Mouse (Mus musculus) kidney, adult 2 months (tissue): ENCODE results near the gene Crlf1. TPM values are rescaled to one million over a fixed set of nuclear protein-coding genes. Genes with fewer than 3 reads are reported as not detected.

Experiments
- DNase-seq: peaks from one replicate; pipeline ENCODE4 v3.0.0; 2021
- H3K27ac ChIP-seq: fragments of 200-500 bp; 2 replicates; pipeline ENCODE4 v1.5.1; 2012; ENCODE audit warnings: low read depth, low read length, control low read depth, inconsistent platforms; ENCODE audit not compliant: insufficient read depth
- H3K27me3 ChIP-seq: fragments of 200-500 bp; replicated peaks from 2 replicates; pipeline ENCODE4 v1.6.1; 2012; ENCODE audit warnings: mild to moderate bottlenecking, moderate library complexity, low read length, inconsistent platforms; ENCODE audit not compliant: control insufficient read depth, insufficient read depth
- H3K36me3 ChIP-seq: fragments of 200-500 bp; 2 replicates; pipeline ENCODE4 v1.6.1; 2012; ENCODE audit warnings: mild to moderate bottlenecking, moderate library complexity, low read length, inconsistent platforms; ENCODE audit not compliant: control insufficient read depth, insufficient read depth
- H3K4me1 ChIP-seq: fragments of 200-500 bp; 2 replicates; pipeline ENCODE4 v1.6.1; 2011; ENCODE audit warnings: low read length; ENCODE audit not compliant: control insufficient read depth, insufficient read depth
- H3K4me3 ChIP-seq: fragments of 200-500 bp; 2 replicates; pipeline ENCODE4 v1.5.1; 2011; ENCODE audit warnings: mild to moderate bottlenecking, low read depth, low read length, control low read depth; ENCODE audit not compliant: insufficient read depth
- CTCF ChIP-seq: fragments of 200-500 bp; conservative IDR thresholded peaks from 2 replicates; pipeline ENCODE4 v1.5.1; 2011; ENCODE audit warnings: low read depth, mild to moderate bottlenecking, control low read depth, low read length, moderate library complexity, mixed read lengths; ENCODE audit not compliant: insufficient read depth, insufficient read length
- POLR2A ChIP-seq: fragments of 200-500 bp; IDR thresholded peaks from one replicate; pipeline ENCODE4 v1.6.1; 2011; ENCODE audit warnings: low read depth, low read length, control low read depth
- WGBS: fragments of 180-500 bp; shearing (Covaris S2); methylation state at CpG from one replicate; pipeline ENCODE4 v1.1.7; 2018; 5-methylcytosine and 5-hydroxymethylcytosine counted together
- polyA plus RNA-seq: library from polyadenylated mRNA; depleted of rRNA; stranded (reverse); fragments of >200 nt; gene quantifications from 2 replicates; pipeline ENCODE4 v1.2.3, GENCODE M21; 2012

Gene Crlf1
- polyA plus RNA-seq, 1 experiment = 2.6 TPM

GRCm38 (mm10) chr8:70462516-70462813 lies 30.5 kb upstream of the Crlf1 start:
- TF ChIP-seq POLR2A (no peak), CTCF (no peak)
- Histone ChIP-seq H3K27me3 (no peaks in the 10 kb centered on the region), H3K4me3 (no peak overlapping the region), H3K4me1 (no peaks in the 10 kb centered on the region; the same call in 1 of the 2 replicates), H3K36me3 (no peaks in the 10 kb centered on the region), H3K27ac (no peak overlapping the region)
- DNase-seq = no peak
- 81% methylated on average over 8 of the region's 8 CpGs for WGBS

GRCm38 (mm10) chr8:70463306-70463705 lies 29.7 kb upstream of the Crlf1 start:
- 89% methylated on average over 4 of the region's 4 CpGs for WGBS
- Histone ChIP-seq H3K4me3 (no peak overlapping the region), H3K4me1 (no peaks in the 10 kb centered on the region; the same call in 1 of the 2 replicates), H3K27ac (no peak overlapping the region), H3K36me3 (no peaks in the 10 kb centered on the region), H3K27me3 (no peaks in the 10 kb centered on the region)
- DNase-seq = no peak
- TF ChIP-seq POLR2A (no peak), CTCF (no peak)

GRCm38 (mm10) chr8:70464162-70464561 lies 28.8 kb upstream of the Crlf1 start:
- H3K4me1 ChIP-seq = no peaks in the 10 kb centered on the region; the same call in 1 of the 2 replicates
- TF ChIP-seq POLR2A (no peak), CTCF (no peak)
- H3K27me3 ChIP-seq = no peaks in the 10 kb centered on the region
- H3K27ac ChIP-seq = no peak overlapping the region
- no peaks in the 10 kb centered on the region for H3K36me3 ChIP-seq
- no peak for DNase-seq
- WGBS = 90% methylated on average over 6 of the region's 6 CpGs
- H3K4me3 ChIP-seq = no peak overlapping the region

GRCm38 (mm10) chr8:70465701-70466100 lies 27.3 kb upstream of the Crlf1 start:
- Histone ChIP-seq H3K4me3 (no peak overlapping the region), H3K4me1 (no peaks in the 10 kb centered on the region; the same call in none of the 2 replicates), H3K27ac (no peak overlapping the region), H3K36me3 (no peaks in the 10 kb centered on the region), H3K27me3 (no peaks in the 10 kb centered on the region)
- no peak for TF ChIP-seq CTCF
- TF ChIP-seq POLR2A = no peak
- no peak for DNase-seq
- WGBS = 98% methylated on average over 4 of the region's 4 CpGs

GRCm38 (mm10) chr8:70466305-70466704 lies 26.7 kb upstream of the Crlf1 start:
- DNase-seq = no peak
- no peak for TF ChIP-seq POLR2A
- no peak for TF ChIP-seq CTCF
- Histone ChIP-seq H3K27me3 (no peaks in the 10 kb centered on the region), H3K36me3 (no peaks in the 10 kb centered on the region), H3K27ac (0 out of 2 replicates have a peak overlapping the region, but pooled peaks have one; percentile 1), H3K4me3 (no peak overlapping the region), H3K4me1 (no peaks in the 10 kb centered on the region; the same call in none of the 2 replicates)
- WGBS = 83% methylated on average over 4 of the region's 4 CpGs

- Histone ChIP-seq H3K4me1 (no peaks in the 10 kb centered on the region; the same call in none of the 2 replicates), H3K27me3 (no peaks in the 10 kb centered on the region), H3K27ac (0 out of 2 replicates have a peak overlapping the region, but pooled peaks have one; percentile 1), H3K4me3 (no peak overlapping the region), H3K36me3 (no peaks in the 10 kb centered on the region)
- 40% methylated on average over 11 of the region's 11 CpGs for WGBS
- TF ChIP-seq CTCF = no peak
- no peak for TF ChIP-seq POLR2A
- DNase-seq = peak; percentile 54
Measured at GRCm38 (mm10) chr8:70466771-70467170, 26.2 kb upstream of the Crlf1 start.

- no peaks in the 10 kb centered on the region for H3K27me3 ChIP-seq
- WGBS = 61% methylated on average over 5 of the region's 5 CpGs
- H3K4me3 ChIP-seq = no peak overlapping the region
- TF ChIP-seq POLR2A (no peak), CTCF (no peak)
- H3K27ac ChIP-seq = no peak overlapping the region
- DNase-seq = peak; percentile 25
- no peaks in the 10 kb centered on the region; the same call in none of the 2 replicates for H3K4me1 ChIP-seq
- no peaks in the 10 kb centered on the region for H3K36me3 ChIP-seq
Measured at GRCm38 (mm10) chr8:70467229-70467725, 25.7 kb upstream of the Crlf1 start.
